Mouse (Mus musculus) thymus, postnatal 0 days (tissue): ENCODE data around the gene Iqce. TPM values are rescaled to one million over a fixed set of nuclear protein-coding genes. Genes with fewer than 3 reads are reported as not detected.
A peak's percentile ranks its signal among the peaks of the same experiment; 100 is the strongest.
"Not testable (repeated sequence)": the region's sequence is repeated elsewhere in the genome, so short reads cannot be mapped to it uniquely, and the experiment has no call there.

Experiments
- DNase-seq: peaks from one replicate; pipeline ENCODE4 v3.0.0-alpha.2; 2015; ENCODE audit warnings: low spot score
- polyA plus RNA-seq: library from polyadenylated mRNA; unstranded; fragments of >200 nt; fragmentation: Nextera tagmentation; extraction: Ambion mirVana; gene quantifications from 2 replicates; pipeline ENCODE4 v1.2.1, GENCODE M21; 2015

Gene Iqce
- polyA plus RNA-seq, 1 experiment from 2014 or later, result 11.4 TPM

DNA sequence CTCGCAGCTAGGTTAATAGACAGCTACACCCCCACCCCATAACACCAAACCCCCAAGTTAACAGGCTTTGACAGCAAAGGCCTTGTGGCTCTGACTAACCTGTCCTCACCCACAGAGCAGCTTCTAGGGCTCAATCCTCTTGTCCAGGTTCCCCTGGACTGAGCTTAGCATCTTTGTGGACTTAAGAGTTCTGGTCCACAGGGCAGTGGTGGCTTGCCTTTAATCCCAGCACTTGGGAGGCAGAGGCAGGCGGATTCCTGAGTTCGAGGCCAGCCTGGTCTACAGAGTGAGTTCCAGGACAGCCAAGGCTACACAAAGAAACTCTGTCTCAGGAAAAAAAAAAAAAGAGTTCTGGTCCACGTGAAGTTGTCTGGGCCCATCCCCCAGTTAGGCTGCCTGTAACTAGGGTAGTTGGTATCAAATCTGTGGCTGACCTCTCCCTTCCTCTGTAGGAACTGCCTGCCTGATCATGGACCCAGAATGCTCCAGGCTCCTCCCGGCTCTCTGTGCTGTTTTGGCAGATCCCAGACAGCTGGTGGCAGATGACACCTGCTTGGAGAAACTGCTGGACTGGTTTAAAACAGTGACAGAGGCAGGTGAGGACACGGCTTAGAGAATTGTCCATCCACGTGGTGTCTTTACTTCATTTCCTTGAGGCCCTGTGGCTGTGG, 3.5 kb upstream of the Iqce start:
- no peak for DNase-seq

DNA sequence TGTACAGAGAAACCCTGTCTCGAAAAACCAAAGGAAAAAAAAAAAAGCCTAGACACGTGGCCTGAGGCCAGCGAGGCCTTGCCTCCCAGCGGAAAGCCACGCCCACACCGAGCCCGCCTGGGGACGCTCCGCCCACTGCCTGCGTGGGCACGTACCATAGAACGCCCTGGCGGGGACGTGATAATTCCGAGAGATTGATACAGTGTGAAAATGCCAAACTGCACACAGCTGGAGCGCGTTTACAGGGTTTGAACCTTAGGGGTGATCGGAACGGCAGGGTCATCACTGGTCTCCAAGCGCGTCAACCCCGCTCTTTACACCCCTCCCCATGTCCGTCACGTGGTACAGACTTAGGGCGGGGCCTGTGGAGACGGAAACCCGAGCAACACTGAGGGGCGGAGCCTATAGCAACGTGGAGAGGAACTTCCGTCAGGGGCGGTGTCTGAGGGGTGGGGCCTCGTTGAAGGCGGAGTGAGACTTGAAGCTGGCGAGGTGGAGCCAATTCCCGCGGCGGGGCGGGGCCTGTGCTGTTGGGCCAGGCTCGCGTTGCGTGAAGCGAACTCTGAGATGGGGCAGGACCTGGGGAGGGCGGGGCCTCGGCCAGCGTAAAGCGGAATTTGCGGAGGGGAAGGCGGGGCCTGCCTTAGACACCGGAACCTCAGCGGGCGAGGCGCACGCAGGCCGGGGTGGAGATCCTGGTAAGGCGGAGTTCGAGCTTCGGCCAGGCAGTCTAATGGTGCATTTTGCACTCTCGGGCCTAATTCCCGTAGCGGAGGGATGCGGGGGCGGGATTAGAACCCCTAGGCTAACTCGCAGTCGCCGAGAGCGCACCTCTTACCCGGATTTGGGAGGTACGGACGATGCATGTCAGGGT, 2.4 kb upstream of the Iqce start, which contains the start of gene Brat1:
Gene Brat1, plus strand, starts transcription at position 634 of the 874 bp plus-strand sequence.
- peak; percentile 100 for DNase-seq

DNA sequence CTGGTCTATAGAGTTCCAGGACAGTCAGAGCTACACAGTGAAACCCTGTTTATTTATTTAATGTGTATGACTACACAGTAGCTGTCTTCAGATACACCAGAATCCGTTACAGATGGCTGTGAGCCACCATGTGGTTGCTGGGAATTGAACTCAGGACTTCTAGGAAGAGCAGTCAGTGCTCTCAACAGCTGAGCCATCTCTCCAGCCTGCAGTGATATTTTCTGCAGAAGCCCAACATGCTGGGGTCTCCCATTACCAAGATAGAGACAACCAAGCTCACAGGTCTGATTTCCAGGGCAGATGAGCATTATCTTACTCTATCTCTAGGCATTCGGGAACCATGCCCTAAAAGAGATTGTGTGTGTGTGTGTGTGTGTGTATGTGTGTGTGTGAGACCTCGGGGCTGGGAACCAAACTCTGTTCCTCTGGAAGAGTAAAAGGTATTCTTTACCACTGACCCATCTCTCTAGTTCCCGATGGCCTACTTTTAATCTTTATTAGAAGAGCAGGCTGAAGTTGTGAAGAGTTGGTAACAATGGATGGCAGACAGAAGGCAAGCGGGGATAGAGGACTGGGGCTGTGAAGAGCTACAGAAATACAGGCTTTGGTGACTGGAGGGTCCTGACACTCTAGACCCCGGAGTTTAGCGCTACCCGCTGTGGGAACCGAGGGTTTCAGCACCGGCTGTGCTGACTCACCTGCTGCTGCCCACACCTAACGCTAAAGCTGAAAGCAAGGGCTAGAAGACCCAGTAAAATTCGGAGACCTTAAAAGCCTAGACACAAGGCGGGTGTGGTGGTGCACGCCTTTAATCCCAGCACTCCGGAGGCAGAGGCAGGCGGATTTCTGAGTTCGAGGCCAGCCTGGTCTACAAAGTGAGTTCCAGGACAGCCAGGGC, 1.6 kb upstream of the Iqce start:
- DNase-seq, result peak; percentile 17

DNA sequence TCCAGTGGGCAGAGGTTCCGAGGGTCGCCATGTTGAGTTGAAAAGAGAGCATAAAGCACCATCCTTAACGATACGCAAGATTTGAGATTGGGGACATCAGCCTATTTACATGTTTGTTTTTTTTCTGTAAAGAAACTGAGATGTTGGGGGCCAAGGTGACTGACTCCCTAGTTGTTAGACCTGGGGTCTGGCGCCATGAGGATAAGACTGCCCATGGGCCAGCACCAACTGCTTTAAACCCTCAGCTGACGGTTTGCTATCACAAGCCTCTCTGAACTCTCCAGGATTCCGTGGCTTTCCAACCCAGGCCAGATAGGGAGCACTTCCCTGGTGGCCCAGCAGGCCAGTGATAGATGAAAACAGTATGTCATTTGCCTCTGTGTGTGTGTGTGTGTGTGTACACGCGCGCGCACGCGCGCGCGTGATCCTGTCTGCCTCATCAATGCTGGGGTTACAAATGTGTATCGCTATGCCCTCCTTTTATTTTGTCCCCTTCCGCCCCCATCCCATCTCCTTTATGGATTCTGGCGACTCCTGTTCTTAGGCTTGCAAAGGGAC, 519 bp upstream of the Iqce start:
- DNase-seq, result no peak

DNA sequence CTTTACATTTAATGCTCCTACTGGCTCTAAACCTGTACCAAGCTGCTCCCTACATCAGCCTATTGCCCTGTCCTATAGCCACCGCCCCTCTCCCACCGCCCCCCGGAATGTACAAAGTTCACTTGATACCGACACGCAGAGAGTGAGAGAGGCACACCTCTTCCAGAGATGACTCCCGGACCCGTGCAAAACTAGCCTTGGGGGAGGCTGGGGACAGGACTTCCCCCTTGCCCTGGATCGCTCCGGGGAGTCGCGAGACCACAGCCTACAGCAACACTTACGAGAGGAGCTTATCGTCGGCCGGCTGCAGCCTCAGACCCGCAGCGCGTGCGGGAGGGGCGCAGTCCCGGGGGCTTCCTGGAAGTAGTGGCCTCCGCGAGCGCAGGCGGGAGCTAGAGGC, 517 bp downstream of the Iqce start:
- no peak for DNase-seq

DNA sequence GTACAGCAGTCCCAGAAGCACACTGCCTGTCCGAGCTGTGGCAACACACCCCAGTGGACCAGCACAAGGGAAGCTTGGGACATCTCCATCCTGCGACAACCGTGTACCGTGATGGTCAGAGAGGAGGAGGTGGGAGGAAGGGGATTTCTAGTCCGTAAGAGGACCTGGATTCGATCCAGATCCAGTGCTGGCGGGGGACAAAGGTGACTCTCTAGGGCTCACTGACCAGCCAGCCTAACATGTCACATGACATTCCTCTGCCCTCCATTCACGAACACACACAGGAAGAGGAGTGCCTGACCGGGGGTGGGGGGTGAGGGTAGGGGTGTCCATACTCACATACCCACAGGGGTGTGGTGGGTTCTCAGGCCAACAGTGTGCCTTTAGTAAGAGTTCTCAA, 2.4 kb downstream of the Iqce start:
- no peak for DNase-seq

GRCm38 (mm10) chr5:140695987-140696386, 6.2 kb downstream of the Iqce start:
- DNase-seq, result no peak

- DNase-seq, result no peak
Observed at GRCm38 (mm10) chr5:140688434-140688833, 13.7 kb downstream of the Iqce start.

- DNase-seq, result peak; percentile 49
Observed at GRCm38 (mm10) chr5:140684343-140685148, 17.6 kb downstream of the Iqce start.

DNA sequence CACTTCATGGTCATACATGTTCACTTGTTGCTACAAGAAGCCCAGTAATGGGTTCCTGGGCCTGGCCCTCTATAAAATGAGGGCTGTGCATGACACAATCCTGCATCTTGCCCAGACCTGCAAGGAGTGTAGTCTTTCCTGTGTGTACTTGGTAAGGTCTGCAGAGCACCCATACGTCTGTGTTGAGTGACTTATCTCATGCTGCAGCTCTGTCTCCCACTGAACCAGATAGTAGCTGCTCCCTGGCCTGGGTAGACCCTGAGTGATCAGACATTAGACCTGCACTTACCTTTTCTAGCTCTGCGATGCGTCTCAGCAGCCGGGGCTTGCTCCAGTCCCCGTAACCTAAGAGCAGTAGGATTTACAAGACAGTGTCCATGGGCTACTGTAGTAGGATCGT, 20.1 kb downstream of the Iqce start:
- DNase-seq, result no peak

- no peak for DNase-seq
Observed at GRCm38 (mm10) chr5:140680950-140681349, 21.2 kb downstream of the Iqce start.

DNA sequence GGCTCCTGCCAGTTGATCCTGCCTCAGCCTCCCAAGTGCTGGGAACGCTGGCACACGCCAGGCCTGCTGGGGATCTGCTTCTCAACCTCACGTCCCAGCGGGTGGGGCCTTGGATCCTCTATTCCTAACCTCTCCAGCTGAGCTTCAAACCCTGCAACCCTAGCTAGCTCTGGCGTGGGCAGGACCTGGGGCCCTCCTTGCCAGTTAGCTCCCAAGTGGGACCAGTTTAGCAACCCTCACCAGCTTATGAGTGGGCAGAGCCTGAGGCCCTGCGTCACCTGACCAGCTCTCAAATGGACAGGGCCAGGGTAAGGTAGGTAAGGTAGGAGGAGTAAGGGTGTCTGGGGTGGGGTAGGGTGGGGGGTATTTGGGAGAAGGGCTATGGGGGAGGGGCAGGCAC, 22.1 kb downstream of the Iqce start:
- no peak for DNase-seq

GRCm38 (mm10) chr5:140677137-140677536, 25.0 kb downstream of the Iqce start:
- no peak for DNase-seq

DNA sequence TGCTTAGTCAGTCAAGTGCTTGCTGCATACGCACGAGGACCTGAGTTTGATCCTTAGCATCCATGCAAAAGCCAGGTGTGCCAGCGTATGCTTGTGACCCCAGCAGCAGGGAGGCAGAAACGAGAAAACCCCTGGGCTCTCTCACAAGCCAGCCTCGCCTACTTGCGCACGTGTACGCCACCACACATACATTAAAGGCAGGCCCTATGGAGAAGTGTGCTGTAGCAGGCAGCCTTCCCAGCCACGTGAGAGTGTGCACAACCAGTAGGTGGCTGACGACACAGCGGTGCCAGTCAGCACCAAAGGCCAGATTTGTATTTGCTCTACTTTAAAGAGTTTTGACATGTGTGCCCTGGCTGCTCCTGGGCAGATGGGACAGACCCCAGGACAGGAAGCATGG, 26.5 kb downstream of the Iqce start:
- DNase-seq, result no peak

- DNase-seq, result no peak
Observed at GRCm38 (mm10) chr5:140675079-140675478, 27.1 kb downstream of the Iqce start.

DNA sequence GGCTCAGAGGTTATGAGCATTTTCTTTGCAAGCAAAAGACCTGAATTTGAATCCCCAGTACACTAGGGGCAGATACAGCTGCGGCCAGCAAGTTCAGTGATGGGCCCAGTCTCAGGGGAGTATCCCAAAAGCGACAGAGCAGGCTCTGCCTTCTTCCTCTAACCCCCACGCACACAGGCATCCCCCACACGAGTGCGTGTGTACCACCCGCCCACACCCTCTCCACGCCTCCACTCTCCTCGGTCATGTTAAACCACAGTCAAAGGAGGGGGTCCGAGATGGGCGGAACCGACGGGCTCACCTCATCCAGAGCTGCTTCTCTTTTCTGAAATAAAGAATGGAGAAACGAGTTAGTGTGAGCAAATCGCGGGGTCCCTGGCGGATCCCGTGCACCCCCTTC, 28.1 kb downstream of the Iqce start:
- no peak for DNase-seq

DNA sequence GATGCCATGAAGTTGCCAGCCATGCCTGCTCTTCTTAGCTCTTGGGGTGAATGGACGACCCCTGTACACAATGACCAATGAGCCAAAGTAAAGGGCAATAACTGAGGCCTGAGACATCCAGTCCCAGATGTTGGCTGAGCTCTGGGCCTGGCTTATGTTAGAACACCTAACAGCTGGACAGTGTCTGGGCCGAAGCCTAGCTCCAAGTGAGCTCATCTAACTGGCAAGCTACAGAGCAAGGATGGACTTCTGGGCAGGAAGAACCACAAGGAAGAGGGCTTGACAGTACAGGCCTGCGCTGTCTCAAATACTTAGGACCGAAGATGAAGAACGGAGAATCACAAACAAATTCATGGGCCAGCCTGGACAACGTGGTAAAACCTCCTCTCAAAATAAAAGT, 29.6 kb downstream of the Iqce start:
- not testable (repeated sequence) for DNase-seq

DNA sequence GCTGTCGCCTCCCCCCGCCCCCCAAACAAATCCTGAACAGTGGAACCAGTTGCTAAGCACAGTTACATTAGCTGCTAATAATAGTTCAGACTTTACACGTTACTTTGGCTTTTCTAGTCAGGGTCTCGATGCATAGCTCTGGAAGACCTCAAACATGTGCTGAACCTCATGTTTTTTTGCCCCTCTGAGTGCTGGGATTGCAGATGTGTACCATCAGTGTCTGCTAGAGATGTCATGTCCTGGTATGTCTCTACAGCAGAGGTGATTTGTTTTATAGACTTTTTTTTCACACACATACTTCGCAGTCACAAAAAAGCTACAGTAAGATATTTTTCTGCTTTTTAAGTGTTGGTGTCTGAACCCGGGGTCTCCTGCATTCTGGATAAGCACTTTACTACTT, 30.1 kb downstream of the Iqce start:
- no peak for DNase-seq

DNA sequence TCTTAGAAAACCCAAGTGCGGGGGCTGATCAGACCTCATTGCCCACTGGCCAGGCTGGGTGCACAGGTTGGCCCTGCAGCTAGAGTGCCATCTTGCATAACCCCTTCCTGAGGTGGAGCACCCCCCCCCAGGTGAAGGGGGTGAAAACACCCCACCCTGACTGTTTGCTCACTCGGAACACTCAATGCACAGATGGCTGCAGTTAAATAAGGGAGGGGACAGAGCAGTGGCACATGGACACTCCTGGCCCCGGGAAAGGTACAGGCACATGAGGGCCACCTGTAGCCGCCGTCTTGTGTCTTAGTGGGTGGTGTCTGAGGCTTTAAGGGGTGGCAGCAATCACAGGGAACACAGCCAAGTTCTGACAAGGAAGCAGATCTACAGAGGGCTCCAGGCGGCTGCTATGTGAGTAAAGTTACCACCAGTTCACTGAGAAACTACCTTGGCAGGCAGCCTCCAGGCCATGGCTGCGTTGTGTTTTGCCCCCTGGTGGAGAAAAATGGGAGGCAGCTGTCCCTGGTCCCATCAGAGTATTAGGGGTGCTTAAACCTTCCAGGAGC, 38.5 kb downstream of the Iqce start:
- peak; percentile 76 for DNase-seq
